Mouse (Mus musculus) ES-Bruce4 (cell line): ENCODE results near the gene Tfeb.

Experiments used
- CTCF ChIP-seq: IDR thresholded peaks from one replicate; pipeline ENCODE4 v1.8.1; 2011; ENCODE audit warnings: low read depth, low read length
- EP300 ChIP-seq: IDR thresholded peaks from 2 replicates; pipeline ENCODE4 v1.6.1; 2011; ENCODE audit warnings: low read depth, low read length; ENCODE audit not compliant: insufficient read depth
- POLR2A ChIP-seq: IDR thresholded peaks from one replicate; pipeline ENCODE4 v1.8.1; 2011; ENCODE audit warnings: low read length; ENCODE audit not compliant: insufficient read depth

DNA sequence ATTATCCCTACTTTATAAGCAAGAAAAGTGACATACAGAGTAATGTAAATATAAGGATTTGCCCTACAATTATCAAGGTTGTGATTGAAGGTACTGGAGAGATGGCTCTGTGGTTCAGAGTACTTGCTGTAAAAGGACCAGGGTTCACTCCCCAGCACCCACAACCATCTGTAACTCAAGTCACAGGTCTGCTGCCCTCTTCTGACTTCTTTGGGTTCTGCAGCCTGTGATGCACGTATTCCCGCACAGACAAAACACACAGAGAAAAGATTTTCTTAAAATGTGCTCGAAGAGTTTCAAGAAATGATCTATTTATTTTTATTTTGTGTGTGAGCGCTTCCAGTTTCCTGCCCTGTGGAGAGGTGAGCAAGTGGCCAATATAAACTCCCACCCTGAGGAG lies 66.8 kb downstream of the Tfeb start:
- no peak for TF ChIP-seq POLR2A
- no peak for TF ChIP-seq EP300
- peak; percentile 35 for TF ChIP-seq CTCF
